Mouse (Mus musculus) bone marrow macrophage, adult 2 months (primary cell): ENCODE data around the gene Zscan10. TPM values are rescaled to one million over a fixed set of nuclear protein-coding genes. Genes with fewer than 3 reads are reported as not detected.
A peak's percentile ranks its signal among the peaks of the same experiment; 100 is the strongest.

Experiments
- H3K27ac ChIP-seq: 2 replicates; pipeline ENCODE4 v1.5.1; 2012; ENCODE audit warnings: low read depth, low read length; ENCODE audit not compliant: insufficient read depth
- H3K4me1 ChIP-seq: 2 replicates; pipeline ENCODE4 v1.6.1; 2012; ENCODE audit warnings: low read length; ENCODE audit not compliant: control insufficient read depth, insufficient read depth
- H3K4me3 ChIP-seq: 2 replicates; pipeline ENCODE4 v1.5.1; 2012; ENCODE audit warnings: mild to moderate bottlenecking, low read length, moderate library complexity; ENCODE audit not compliant: insufficient read depth
- CTCF ChIP-seq: IDR thresholded peaks from 2 replicates; pipeline ENCODE4 v1.5.1; 2012; ENCODE audit warnings: low read depth, mild to moderate bottlenecking, low read length, moderate library complexity
- POLR2A ChIP-seq: IDR thresholded peaks from 2 replicates; pipeline ENCODE4 v1.6.1; 2012; ENCODE audit warnings: mild to moderate bottlenecking, low read depth, low read length, borderline replicate concordance
- polyA plus RNA-seq: library from polyadenylated mRNA; stranded (reverse); fragments of >200 nt; gene quantifications from 2 replicates; pipeline ENCODE4 v1.2.4, GENCODE M21; 2012; ENCODE audit not compliant: missing spikeins, insufficient read depth, insufficient read length

Gene Zscan10
- not detected in 2 replicates for polyA plus RNA-seq

DNA sequence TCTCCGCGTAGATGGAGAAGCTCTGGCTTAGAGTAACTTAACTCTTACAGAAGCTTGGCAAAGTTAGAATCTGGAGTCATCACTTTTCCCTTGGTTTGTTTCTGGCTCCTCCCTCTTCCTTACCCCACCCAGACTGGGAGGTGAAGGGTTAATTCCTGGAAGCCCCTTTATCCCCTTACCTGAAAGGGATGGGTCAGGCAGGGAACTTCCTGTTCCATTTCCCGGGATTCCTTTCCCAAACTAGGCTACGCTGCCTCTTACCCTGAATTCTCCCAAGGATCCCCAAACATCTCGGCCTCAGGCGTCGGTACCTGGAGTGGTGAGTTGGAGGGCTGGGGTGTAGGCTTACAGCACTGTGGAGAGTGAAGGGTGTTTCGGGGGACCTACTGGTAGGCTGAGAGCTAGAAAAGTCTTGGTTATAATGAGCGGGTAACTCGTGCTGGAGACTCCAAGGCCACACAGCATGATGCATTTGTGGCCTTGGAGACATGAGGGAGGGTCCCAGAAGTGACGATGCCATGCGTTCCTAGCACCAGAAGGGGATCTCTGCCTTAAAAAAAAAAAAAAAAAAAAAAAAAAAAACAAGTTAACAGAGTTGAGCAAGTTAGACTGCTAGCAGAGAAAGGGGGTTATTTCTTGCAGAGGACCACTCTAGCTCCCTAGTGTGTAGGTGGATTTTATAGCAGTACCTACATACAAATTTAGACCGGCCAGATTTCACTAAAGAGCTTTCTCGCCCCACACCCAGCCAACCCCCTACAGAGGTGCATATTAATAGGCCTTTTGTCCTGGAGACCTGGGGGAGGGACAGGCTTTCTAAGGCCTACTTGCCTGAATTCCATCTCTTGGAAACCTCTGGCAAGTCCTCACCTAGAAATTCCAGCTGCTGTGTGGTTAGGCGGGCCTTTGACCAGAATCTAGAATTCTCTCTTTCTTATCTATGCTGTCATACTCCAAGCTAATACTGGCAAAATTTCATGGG lies at the start of gene Zscan10:
Gene Zscan10 (plus strand): TSS at position 216 of the 982 bp plus-strand sequence.
- peaks cover 10% of the 10 kb centered on the region for H3K4me1 ChIP-seq
- no peak within 1 kb of the TSS for H3K27ac ChIP-seq
- TF ChIP-seq CTCF (no peak), POLR2A (no peak)
- no peak within 1 kb of the TSS for H3K4me3 ChIP-seq

DNA sequence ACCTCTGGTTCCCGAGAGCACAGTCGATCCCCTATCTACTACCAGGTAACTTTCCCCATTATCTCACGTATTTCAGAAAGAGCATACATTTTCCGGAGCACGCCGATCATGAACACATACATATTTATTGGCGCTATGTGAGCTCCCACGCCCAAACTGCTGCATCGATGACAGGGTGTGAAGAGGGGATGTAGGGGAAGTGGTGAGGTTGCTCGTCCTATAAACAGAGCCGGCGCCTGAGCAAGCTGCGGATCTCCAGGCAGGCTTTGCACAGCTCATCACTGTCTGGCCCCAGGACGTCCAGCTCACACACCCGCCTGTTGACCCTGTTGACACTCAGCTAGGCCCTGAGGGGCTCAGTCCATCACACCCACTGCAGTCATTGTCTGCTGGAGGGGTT lies 49.8 kb upstream of the Zscan10 start:
- TF ChIP-seq POLR2A, result no peak
- H3K27ac ChIP-seq, result peak overlapping the region; percentile 47
- peak overlapping the region; percentile 76 for H3K4me3 ChIP-seq
- peaks cover 8% of the 10 kb centered on the region; the same call in 1 of the 2 replicates for H3K4me1 ChIP-seq

DNA sequence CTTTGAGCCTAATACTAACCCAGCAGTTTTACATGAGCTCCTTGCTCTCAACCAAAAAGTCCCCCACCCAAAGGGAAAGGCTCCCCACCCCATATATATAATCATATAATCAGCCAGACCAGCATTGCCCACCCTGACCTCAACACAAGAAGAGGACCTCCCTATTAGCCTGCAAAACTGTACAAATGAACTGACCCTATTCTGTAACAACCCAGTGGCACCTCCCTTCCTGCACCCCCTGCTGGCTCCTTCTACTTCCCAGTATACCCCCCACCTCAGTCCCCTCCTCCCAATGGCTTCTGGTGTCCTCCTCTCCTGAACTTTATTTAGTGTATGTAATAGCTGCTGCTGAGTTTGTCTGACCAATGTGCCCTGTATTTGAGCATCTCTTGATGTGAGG lies 49.2 kb upstream of the Zscan10 start:
- no peak for TF ChIP-seq CTCF
- no peak for TF ChIP-seq POLR2A
- no peak overlapping the region for H3K27ac ChIP-seq
- H3K4me3 ChIP-seq, result peak overlapping the region; percentile 76

DNA sequence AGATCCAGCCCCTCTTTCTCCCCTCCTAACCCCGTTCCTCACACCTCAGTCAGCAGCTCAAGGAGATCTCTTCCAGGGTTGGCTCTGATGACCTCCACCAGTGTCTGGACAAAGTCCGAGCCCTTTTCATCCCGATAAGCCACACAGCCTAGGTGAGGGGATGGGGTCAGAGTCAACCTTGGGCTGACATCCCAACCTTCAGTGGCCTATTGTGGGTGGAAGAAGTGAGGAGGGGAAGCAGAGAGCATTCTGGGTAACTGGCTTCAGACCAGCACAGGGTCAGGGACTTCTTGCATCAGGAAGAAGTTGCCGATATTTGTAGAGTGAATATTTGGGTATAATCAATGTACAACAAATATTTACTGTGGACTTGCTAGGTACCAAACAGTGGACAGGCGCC lies 48.7 kb upstream of the Zscan10 start:
- Histone ChIP-seq H3K27ac (no peak overlapping the region), H3K4me3 (no peak overlapping the region), H3K4me1 (peaks cover 8% of the 10 kb centered on the region; the same call in 1 of the 2 replicates)
- no peak for TF ChIP-seq CTCF
- no peak for TF ChIP-seq POLR2A

More for the DNA sequence above, 49.2 kb upstream of the Zscan10 start:
- H3K4me1 ChIP-seq, result peaks cover 8% of the 10 kb centered on the region; the same call in 1 of the 2 replicates

GRCm38 (mm10) chr17:23552896-23553633 lies 47.6 kb upstream of the Zscan10 start:
- no peak overlapping the region for H3K27ac ChIP-seq
- H3K4me1 ChIP-seq, result peaks cover 8% of the 10 kb centered on the region; the same call in 1 of the 2 replicates
- H3K4me3 ChIP-seq, result no peak overlapping the region
- no peak for TF ChIP-seq CTCF
- TF ChIP-seq POLR2A, result no peak

DNA sequence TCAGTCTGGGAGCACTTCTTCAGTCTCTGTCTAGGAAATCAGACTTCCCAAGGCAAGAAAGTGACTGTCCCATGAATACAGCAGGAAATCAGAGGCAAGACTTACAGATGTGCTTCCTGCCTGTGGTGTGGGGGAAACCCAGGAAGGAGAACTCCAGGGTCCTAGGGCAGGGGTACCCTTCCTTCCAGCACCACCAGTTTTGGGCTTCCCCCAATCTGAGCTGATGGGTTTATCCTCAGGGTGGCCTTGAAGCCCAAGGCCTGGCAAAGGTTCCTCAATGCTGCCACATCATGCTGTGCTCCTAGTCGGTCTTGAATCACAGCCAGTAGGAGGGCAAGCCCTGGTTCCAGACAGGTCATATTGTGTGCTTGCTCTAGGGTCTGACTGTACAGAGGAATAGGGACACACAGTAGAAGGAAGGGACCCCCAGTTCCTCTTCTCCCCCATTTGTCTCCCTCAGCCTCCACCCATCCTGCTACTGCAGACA lies 47.0 kb upstream of the Zscan10 start:
- Histone ChIP-seq H3K4me3 (no peak overlapping the region), H3K4me1 (peaks cover 8% of the 10 kb centered on the region; the same call in 1 of the 2 replicates), H3K27ac (no peak overlapping the region)
- no peak for TF ChIP-seq CTCF
- no peak for TF ChIP-seq POLR2A

DNA sequence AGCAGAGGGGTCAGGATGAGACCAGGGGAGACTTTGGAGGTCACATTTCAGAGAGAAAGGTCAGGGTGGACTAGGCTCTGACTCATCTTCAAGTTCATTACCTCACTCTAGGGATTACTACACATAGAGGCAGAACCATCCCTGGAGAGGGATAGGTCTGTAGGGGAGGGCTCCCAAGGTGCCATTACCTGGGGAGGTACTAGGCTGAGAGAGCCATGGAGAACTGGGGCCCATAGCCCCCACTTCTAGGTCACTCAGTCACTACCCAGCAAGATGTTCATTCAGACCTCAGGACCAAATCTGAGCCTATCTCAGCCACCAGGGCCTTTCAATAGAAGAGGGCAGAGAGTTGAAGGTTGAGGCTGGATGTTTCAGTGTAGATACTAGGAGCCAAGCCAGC lies 46.3 kb upstream of the Zscan10 start:
- Histone ChIP-seq H3K4me3 (no peak overlapping the region), H3K4me1 (peaks cover 8% of the 10 kb centered on the region; the same call in 1 of the 2 replicates), H3K27ac (no peak overlapping the region)
- no peak for TF ChIP-seq CTCF
- no peak for TF ChIP-seq POLR2A

DNA sequence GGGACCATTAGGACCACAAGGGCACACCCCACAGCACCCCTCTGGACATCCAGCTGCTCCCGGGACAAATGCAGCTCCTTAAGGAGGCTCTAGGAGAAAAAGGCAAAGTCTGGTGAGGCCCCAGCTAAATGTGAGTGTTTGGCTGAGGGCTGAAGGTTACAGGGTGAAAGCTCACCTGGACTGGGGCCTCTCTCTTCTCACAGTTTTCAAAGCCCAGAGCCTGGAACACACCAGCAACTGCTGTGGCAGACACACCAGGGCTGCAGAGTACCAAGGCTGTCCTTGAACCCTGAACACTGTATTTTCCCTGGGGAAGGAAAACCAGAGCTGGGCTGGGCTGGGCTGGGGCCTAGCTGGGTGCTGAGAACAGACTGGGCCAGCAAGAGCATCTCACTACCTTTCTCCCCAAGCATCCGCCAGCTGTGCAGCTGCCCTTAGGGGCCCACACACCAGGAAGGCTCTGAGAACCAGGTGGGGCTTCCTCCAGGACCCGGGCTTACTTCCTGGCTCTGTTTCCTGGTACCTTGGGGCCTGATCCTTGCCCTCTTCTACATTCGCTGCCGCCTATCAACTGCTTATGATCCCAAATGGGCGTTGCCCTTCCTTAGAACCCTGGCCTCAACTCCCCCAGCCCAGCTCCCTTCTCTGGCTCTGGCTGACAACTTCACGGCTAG lies 45.3 kb upstream of the Zscan10 start:
- H3K27ac ChIP-seq, result no peak overlapping the region
- H3K4me3 ChIP-seq, result no peak overlapping the region
- TF ChIP-seq POLR2A, result no peak
- TF ChIP-seq CTCF, result no peak
- H3K4me1 ChIP-seq, result peaks cover 8% of the 10 kb centered on the region; the same call in 1 of the 2 replicates

- Histone ChIP-seq H3K4me1 (peaks cover 4% of the 10 kb centered on the region; the same call in 1 of the 2 replicates), H3K27ac (no peak overlapping the region), H3K4me3 (no peak overlapping the region)
- TF ChIP-seq POLR2A (no peak), CTCF (peak; percentile 15; the same call in 1 of the 2 replicates)
Measured at GRCm38 (mm10) chr17:23559767-23560166, 40.9 kb upstream of the Zscan10 start.
